Mouse (Mus musculus): Measurements from ENCODE around the gene Sirt2. TPM values are rescaled to one million over a fixed set of nuclear protein-coding genes. Genes with fewer than 3 reads are reported as not detected.

The Sirt2 gene
- polyA plus RNA-seq, 1 experiment from 2014 or later: 57.7 TPM

GRCm38 (mm10) chr7:28775129-28775528, 8.6 kb downstream of the Sirt2 start:
- 84% methylated on average over 7 of the region's 7 CpGs for WGBS
- H3K36me3 ChIP-seq (ENCODE audit: control insufficient read depth, insufficient read depth, low read length): peaks cover 20% of the 10 kb centered on the region
- H3K9ac ChIP-seq (ENCODE audit: low read length): no peak overlapping the region
- peaks cover 2 to 4% of the 10 kb centered on the region in 2 experiments for H3K4me1 ChIP-seq (ENCODE audit: control insufficient read depth in 2 of 2, insufficient read depth in 2 of 2, low read length in 2 of 2)
- H3K27me3 ChIP-seq (ENCODE audit: control insufficient read depth, insufficient read depth, low read length): no peaks in the 10 kb centered on the region
- no peak overlapping the region for H3K4me3 ChIP-seq (ENCODE audit: control insufficient read depth in 1 of 2, insufficient read depth in 1 of 2, low read depth in 1 of 2, low read length in 2 of 2)
- no peak overlapping the region for H3K27ac ChIP-seq (replicated peaks in 1 of 2; ENCODE audit: control insufficient read depth in 1 of 2, insufficient read depth in 1 of 2, low read depth in 2 of 2, low read length in 2 of 2)
- ATAC-seq (ENCODE audit: insufficient number of reproducible peaks, insufficient read depth, low FRiP score, low read depth): no peak
- no peaks in the 10 kb centered on the region for H3K9me3 ChIP-seq (ENCODE audit: control insufficient read depth, low read length)
- no peak overlapping the region for H3K4me2 ChIP-seq (ENCODE audit: low read length)

GRCm38 (mm10) chr7:28778825-28779224, 12.3 kb downstream of the Sirt2 start:
- H3K27me3 ChIP-seq (ENCODE audit: control insufficient read depth, insufficient read depth, low read length): no peaks in the 10 kb centered on the region
- H3K36me3 ChIP-seq (ENCODE audit: control insufficient read depth, insufficient read depth, low read length): peaks cover 27% of the 10 kb centered on the region
- H3K9ac ChIP-seq (ENCODE audit: low read length): no peak overlapping the region
- ATAC-seq (ENCODE audit: insufficient number of reproducible peaks, insufficient read depth, low FRiP score, low read depth): no peak
- no peaks in the 10 kb centered on the region for H3K9me3 ChIP-seq (ENCODE audit: control insufficient read depth, low read length)
- H3K4me2 ChIP-seq (ENCODE audit: low read length): no peak overlapping the region
- H3K4me3 ChIP-seq (ENCODE audit: control insufficient read depth in 1 of 2, insufficient read depth in 1 of 2, low read depth in 1 of 2, low read length in 2 of 2): no peak overlapping the region
- H3K4me1 ChIP-seq (ENCODE audit: control insufficient read depth in 2 of 2, insufficient read depth in 2 of 2, low read length in 2 of 2): peaks cover 8 to 16% of the 10 kb centered on the region in 2 experiments
- whole genome bisulfite sequencing: 84% methylated on average over 9 of the region's 9 CpGs
- H3K27ac ChIP-seq (replicated peaks in 1 of 2; ENCODE audit: control insufficient read depth in 1 of 2, insufficient read depth in 1 of 2, low read depth in 2 of 2, low read length in 2 of 2): no peak overlapping the region

- 40% methylated on average over 6 of the region's 6 CpGs for WGBS
- 0 out of 2 replicates have a peak overlapping the region, but pooled peaks have one; percentile 25 for H3K9ac ChIP-seq (ENCODE audit: low read length)
- no peaks in the 10 kb centered on the region for H3K27me3 ChIP-seq (ENCODE audit: control insufficient read depth, insufficient read depth, low read length)
- peak overlapping the region; percentile 2 to 44; a peak in 1 of 4 replicates for H3K27ac ChIP-seq (replicated peaks in 1 of 2; ENCODE audit: control insufficient read depth in 1 of 2, insufficient read depth in 1 of 2, low read depth in 2 of 2, low read length in 2 of 2)
- H3K4me1 ChIP-seq (ENCODE audit: control insufficient read depth in 2 of 2, insufficient read depth in 2 of 2, low read length in 2 of 2): peaks cover 8 to 16% of the 10 kb centered on the region in 2 experiments
- H3K4me2 ChIP-seq (ENCODE audit: low read length): no peak overlapping the region
- no peak overlapping the region for H3K4me3 ChIP-seq (ENCODE audit: control insufficient read depth in 1 of 2, insufficient read depth in 1 of 2, low read depth in 1 of 2, low read length in 2 of 2)
- H3K9me3 ChIP-seq (ENCODE audit: control insufficient read depth, low read length): no peaks in the 10 kb centered on the region
- H3K36me3 ChIP-seq (ENCODE audit: control insufficient read depth, insufficient read depth, low read length): peaks cover 28% of the 10 kb centered on the region
- ATAC-seq (ENCODE audit: insufficient number of reproducible peaks, insufficient read depth, low FRiP score, low read depth): 0 out of 2 replicates have a peak, but pooled peaks have one; percentile 27
Measured at GRCm38 (mm10) chr7:28780067-28780658, 13.6 kb downstream of the Sirt2 start.

GRCm38 (mm10) chr7:28780857-28781256, 14.3 kb downstream of the Sirt2 start:
- Histone ChIP-seq H3K27me3 (ENCODE audit: control insufficient read depth, insufficient read depth, low read length) (no peaks in the 10 kb centered on the region), H3K4me3 (ENCODE audit: control insufficient read depth in 1 of 2, insufficient read depth in 1 of 2, low read depth in 1 of 2, low read length in 2 of 2) (no peak overlapping the region), H3K4me1 (ENCODE audit: control insufficient read depth in 2 of 2, insufficient read depth in 2 of 2, low read length in 2 of 2) (peaks cover 8 to 16% of the 10 kb centered on the region in 2 experiments), H3K9ac (ENCODE audit: low read length) (peak overlapping the region; percentile 25; the same call in 1 of the 2 replicates), H3K36me3 (ENCODE audit: control insufficient read depth, insufficient read depth, low read length) (peaks cover 32% of the 10 kb centered on the region), H3K4me2 (ENCODE audit: low read length) (no peak overlapping the region), H3K9me3 (ENCODE audit: control insufficient read depth, low read length) (no peaks in the 10 kb centered on the region), H3K27ac (replicated peaks in 1 of 2; ENCODE audit: control insufficient read depth in 1 of 2, insufficient read depth in 1 of 2, low read depth in 2 of 2, low read length in 2 of 2) (0 out of 4 replicates have a peak overlapping the region, but pooled peaks of 1 of the 2 experiments have one; percentile 2)
- WGBS: 56% methylated on average over 7 of the region's 7 CpGs
- no peak for ATAC-seq (ENCODE audit: insufficient number of reproducible peaks, insufficient read depth, low FRiP score, low read depth)

- no peak for ATAC-seq (ENCODE audit: insufficient number of reproducible peaks, insufficient read depth, low FRiP score, low read depth)
- Histone ChIP-seq H3K4me1 (ENCODE audit: control insufficient read depth in 2 of 2, insufficient read depth in 2 of 2, low read length in 2 of 2) (peaks cover 8 to 16% of the 10 kb centered on the region in 2 experiments), H3K27ac (replicated peaks in 1 of 2; ENCODE audit: control insufficient read depth in 1 of 2, insufficient read depth in 1 of 2, low read depth in 2 of 2, low read length in 2 of 2) (no peak overlapping the region), H3K9ac (ENCODE audit: low read length) (0 out of 2 replicates have a peak overlapping the region, but pooled peaks have one; percentile 21), H3K27me3 (ENCODE audit: control insufficient read depth, insufficient read depth, low read length) (no peaks in the 10 kb centered on the region), H3K36me3 (ENCODE audit: control insufficient read depth, insufficient read depth, low read length) (peaks cover 36% of the 10 kb centered on the region), H3K4me2 (ENCODE audit: low read length) (no peak overlapping the region), H3K4me3 (ENCODE audit: control insufficient read depth in 1 of 2, insufficient read depth in 1 of 2, low read depth in 1 of 2, low read length in 2 of 2) (no peak overlapping the region), H3K9me3 (ENCODE audit: control insufficient read depth, low read length) (no peaks in the 10 kb centered on the region)
- WGBS: 90% methylated on average over 8 of the region's 8 CpGs
Measured at GRCm38 (mm10) chr7:28781261-28781663, 14.7 kb downstream of the Sirt2 start.

GRCm38 (mm10) chr7:28785161-28785560, 18.6 kb downstream of the Sirt2 start:
- Histone ChIP-seq H3K27ac (replicated peaks in 1 of 2; ENCODE audit: control insufficient read depth in 1 of 2, insufficient read depth in 1 of 2, low read depth in 2 of 2, low read length in 2 of 2) (no peak overlapping the region), H3K36me3 (ENCODE audit: control insufficient read depth, insufficient read depth, low read length) (peaks cover 32% of the 10 kb centered on the region), H3K9ac (ENCODE audit: low read length) (no peak overlapping the region), H3K4me1 (ENCODE audit: control insufficient read depth in 2 of 2, insufficient read depth in 2 of 2, low read length in 2 of 2) (peaks cover 7 to 14% of the 10 kb centered on the region in 2 experiments), H3K27me3 (ENCODE audit: control insufficient read depth, insufficient read depth, low read length) (no peaks in the 10 kb centered on the region), H3K9me3 (ENCODE audit: control insufficient read depth, low read length) (no peaks in the 10 kb centered on the region), H3K4me3 (ENCODE audit: control insufficient read depth in 1 of 2, insufficient read depth in 1 of 2, low read depth in 1 of 2, low read length in 2 of 2) (no peak overlapping the region), H3K4me2 (ENCODE audit: low read length) (no peak overlapping the region)
- WGBS: 70% methylated on average over 5 of the region's 5 CpGs
- ATAC-seq (ENCODE audit: insufficient number of reproducible peaks, insufficient read depth, low FRiP score, low read depth): no peak

GRCm38 (mm10) chr7:28787884-28788283, 21.3 kb downstream of the Sirt2 start:
- Histone ChIP-seq H3K9me3 (ENCODE audit: control insufficient read depth, low read length) (no peaks in the 10 kb centered on the region), H3K36me3 (ENCODE audit: control insufficient read depth, insufficient read depth, low read length) (peaks cover 29% of the 10 kb centered on the region), H3K27me3 (ENCODE audit: control insufficient read depth, insufficient read depth, low read length) (no peaks in the 10 kb centered on the region), H3K4me1 (ENCODE audit: control insufficient read depth in 2 of 2, insufficient read depth in 2 of 2, low read length in 2 of 2) (0 out of 4 replicates have a peak, but pooled peaks cover 0 to under 1% of the 10 kb centered on the region in 2 experiments), H3K4me2 (ENCODE audit: low read length) (no peak overlapping the region), H3K27ac (replicated peaks in 1 of 2; ENCODE audit: control insufficient read depth in 1 of 2, insufficient read depth in 1 of 2, low read depth in 2 of 2, low read length in 2 of 2) (no peak overlapping the region), H3K4me3 (ENCODE audit: control insufficient read depth in 1 of 2, insufficient read depth in 1 of 2, low read depth in 1 of 2, low read length in 2 of 2) (no peak overlapping the region), H3K9ac (ENCODE audit: low read length) (no peak overlapping the region)
- WGBS: 82% methylated on average over 9 of the region's 9 CpGs
- ATAC-seq (ENCODE audit: insufficient number of reproducible peaks, insufficient read depth, low FRiP score, low read depth): no peak

Measured in heart, embryonic 14.5 days (tissue).